Mouse (Mus musculus): ENCODE results near the gene Slx1b.

GRCm38 (mm10) chr7:126711910-126712309 is 16.3 kb upstream of the Slx1b start:
- TF ChIP-seq POLR2A (IDR thresholded peaks at IDR 0.05; ENCODE audit: low read depth, low read length): no peak
- no peak for TF ChIP-seq CTCF (IDR thresholded peaks at IDR 0.05; ENCODE audit: extremely low read depth, insufficient read length, insufficient replicate concordance, low read depth, low read length)

Measured in small intestine, adult 2 months (tissue).